Mouse (Mus musculus): ENCODE data around the gene Palmd. TPM values are rescaled to one million over a fixed set of nuclear protein-coding genes. Genes with fewer than 3 reads are reported as not detected.

The Palmd gene
- total RNA-seq, 2 experiments from 2014 or later: 30.2 TPM

DNA sequence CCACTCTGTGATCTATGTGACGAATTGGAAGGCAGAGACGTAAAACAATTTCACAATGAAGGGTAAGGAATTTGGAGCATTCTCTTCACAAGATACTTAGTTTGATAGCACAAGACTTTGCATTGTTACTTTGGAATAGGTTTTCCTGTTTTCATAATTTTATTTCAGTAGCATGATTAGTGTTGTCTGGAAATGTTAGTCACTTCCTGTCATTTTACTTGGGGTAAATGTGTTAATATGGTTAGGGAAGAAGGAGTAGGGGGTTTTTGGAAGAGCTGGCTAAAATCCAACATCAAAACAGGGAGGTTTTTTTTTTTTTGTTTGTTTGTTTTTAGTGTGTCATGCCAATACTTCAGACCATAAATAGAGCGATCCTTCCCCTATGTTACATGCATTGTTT is 47.3 kb downstream of the Palmd start:
- no peak for DNase-seq (ENCODE audit: low spot score in 2 of 2)
- Histone ChIP-seq H3K27ac (no peak overlapping the region), H3K4me3 (no peak overlapping the region)
- no peak for TF ChIP-seq CTCF (conservative IDR thresholded peaks at IDR 0.05)

DNA sequence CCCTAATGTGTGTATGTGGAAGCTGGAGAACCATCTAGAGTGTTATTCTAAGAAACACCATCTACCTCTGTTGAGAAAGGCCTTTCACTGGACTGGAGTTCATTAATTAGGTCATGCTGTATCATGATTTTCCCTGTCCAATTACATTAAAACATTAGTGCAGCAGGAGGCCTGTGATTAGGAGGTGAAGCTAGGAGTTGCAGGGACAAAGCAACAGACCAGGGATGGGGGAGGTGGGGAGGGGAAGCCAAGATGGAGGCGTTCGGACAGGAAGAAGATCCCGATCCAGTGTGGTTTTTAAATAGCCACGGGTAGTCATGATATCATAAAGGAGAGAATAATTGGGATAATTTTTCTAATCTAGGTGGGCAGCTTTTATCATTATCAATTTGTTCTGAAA is 51.8 kb downstream of the Palmd start:
- DNase-seq (ENCODE audit: low spot score in 2 of 2): no peak
- Histone ChIP-seq H3K27ac (no peak overlapping the region), H3K4me3 (no peak overlapping the region)
- no peak for TF ChIP-seq CTCF (conservative IDR thresholded peaks at IDR 0.05)

DNA sequence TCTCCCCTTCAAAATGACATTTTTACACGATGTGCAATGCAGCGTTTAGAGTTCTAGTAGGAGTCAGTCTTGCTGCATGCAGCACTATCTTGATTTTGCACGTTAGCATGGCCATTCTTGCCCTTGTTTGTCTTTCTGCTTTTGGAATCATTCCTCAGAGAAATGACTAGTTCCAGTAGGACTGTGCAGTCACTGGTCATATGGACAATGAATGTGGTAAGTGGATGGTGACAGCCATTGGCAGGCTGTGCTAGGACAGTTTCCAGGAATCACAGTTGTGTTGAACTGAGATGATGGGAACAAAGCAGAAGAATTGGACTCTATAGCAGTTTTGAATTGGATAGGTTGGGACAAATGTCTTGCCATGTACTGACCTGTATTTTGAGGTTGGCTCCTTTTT is 53.9 kb downstream of the Palmd start:
- no peak for TF ChIP-seq CTCF (conservative IDR thresholded peaks at IDR 0.05)
- H3K27ac ChIP-seq: no peak overlapping the region
- no peak overlapping the region for H3K4me3 ChIP-seq
- DNase-seq (ENCODE audit: low spot score in 2 of 2): no peak

DNA sequence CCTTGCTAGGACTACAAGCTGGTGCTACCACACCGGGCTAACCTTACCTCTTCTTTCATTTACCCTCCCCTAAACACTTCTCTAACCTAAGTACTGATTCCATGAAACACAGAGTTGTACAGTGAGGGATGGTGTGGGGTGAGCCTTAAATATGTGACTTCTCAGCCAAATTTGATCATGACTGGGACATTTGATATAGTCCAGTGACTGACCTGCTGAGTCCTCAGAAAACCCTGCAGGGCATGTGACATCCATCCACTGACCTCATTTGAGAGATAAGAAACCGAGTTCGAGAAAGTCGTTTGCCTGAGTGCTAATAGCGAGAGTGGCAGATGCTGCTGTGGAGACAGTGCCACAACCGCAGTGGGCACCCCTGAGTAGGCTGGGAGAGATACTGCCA is 54.4 kb downstream of the Palmd start:
- no peak for TF ChIP-seq CTCF (conservative IDR thresholded peaks at IDR 0.05)
- DNase-seq (ENCODE audit: low spot score in 2 of 2): no peak
- Histone ChIP-seq H3K27ac (no peak overlapping the region), H3K4me3 (no peak overlapping the region)

DNA sequence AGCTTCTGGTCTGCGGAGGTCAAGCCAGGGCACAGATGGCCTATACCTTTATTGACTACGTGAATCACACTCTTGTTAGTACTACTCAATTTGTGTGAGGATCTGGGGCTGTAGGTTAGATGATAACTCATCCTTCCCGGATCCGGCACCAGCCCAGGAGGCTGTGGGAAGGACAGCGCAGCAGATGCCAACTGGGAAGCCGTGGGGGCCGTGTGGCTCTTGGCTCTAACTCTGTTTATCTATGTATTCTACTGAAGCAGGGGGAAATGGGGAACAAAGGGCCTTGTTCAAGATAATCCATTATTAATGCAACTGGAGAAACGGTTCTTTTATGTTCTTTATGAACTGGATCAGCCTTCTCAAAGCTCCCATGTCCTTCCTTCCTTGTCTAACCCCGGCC is 62.2 kb downstream of the Palmd start:
- DNase-seq (ENCODE audit: low spot score in 2 of 2): no peak
- no peak for TF ChIP-seq CTCF (conservative IDR thresholded peaks at IDR 0.05)
- Histone ChIP-seq H3K4me3 (no peak overlapping the region), H3K27ac (peak overlapping the region; percentile 79)

DNA sequence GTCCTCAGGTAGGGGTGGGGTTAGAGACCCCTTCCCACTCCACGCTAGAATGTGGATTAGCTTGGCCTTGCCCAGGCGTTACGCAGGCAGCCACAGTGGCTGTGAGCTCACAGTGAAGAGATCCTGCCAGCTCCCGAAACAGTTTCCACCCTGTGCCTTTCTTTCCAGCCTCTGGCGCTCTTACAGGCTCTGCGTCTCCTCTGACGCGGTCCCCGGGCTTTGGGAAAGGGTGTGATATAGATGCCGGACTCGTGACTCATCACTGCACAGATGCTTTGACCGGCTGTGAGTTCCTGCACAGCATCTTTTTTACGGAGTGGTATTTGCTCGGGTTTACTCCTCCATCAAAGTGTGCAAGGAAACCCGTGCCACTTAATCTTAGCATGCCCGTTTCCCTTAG is 62.9 kb downstream of the Palmd start:
- H3K27ac ChIP-seq: peak overlapping the region; percentile 79
- DNase-seq (ENCODE audit: low spot score in 2 of 2): peak; percentile 63 to 64
- TF ChIP-seq CTCF (conservative IDR thresholded peaks at IDR 0.05): no peak
- peak overlapping the region; percentile 41 for H3K4me3 ChIP-seq

DNA sequence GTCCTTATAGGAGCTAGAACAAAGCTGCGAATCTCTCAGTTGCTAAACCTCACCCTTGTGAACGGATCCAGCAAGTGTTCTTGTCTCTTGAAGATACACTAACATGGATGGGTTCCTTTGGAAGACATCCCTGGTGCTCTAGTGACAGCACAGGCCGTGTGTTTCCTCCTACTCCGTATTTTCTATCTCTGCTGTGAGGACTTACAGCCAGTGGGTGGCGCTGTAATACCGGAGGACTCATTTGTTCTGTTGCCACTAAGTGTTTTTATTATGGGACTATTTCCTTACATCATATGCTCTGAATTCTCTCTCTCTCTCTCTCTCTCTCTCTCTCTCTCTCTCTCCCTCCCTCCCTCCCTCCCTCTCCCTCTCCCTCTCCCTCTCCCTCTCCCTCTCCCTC is 64.6 kb downstream of the Palmd start:
- Histone ChIP-seq H3K27ac (peak overlapping the region; percentile 73), H3K4me3 (no peak overlapping the region)
- peak; percentile 86 for TF ChIP-seq CTCF (conservative IDR thresholded peaks at IDR 0.05)
- peak; percentile 84 to 85 for DNase-seq (ENCODE audit: low spot score in 2 of 2)

DNA sequence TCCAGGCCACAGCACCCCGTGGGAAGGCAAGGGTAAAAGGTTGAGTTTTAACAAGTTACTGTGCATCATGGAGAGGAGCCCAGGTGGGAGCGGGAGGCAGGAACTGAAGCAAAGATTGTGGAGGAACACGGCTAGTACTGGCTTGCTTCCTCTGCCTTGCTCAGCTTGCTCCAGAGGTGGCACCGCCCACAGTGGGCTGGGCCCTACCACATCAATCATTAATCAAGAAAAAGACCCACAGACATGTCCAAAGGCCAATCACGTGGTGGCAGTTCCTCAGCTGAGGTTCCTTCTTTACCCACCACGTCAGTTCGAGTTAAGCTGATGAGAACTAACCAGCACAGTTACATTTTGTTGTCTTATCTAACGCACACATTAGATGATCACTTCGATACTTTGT is 75.9 kb downstream of the Palmd start:
- no peak for DNase-seq (ENCODE audit: low spot score in 2 of 2)
- no peak for TF ChIP-seq CTCF (conservative IDR thresholded peaks at IDR 0.05)
- H3K4me3 ChIP-seq: no peak overlapping the region
- H3K27ac ChIP-seq: no peak overlapping the region

DNA sequence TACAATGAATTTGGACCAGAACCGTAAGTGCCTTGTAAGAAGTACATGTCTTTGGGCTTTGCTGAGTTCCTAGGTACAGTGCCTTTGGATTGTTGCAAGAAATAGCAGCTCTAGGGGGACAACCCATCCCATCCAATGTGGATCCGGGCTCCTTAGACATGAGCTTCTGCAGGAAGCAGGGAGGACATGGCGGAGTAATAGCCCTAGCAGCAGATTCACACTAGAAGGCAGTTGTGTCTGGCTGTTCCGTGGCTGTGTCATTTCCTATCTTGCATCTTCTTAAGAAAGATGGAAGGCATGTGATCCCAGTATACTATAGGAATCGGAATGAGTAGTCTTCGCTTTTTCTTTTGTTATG is 76.6 kb downstream of the Palmd start:
- no peak for TF ChIP-seq CTCF (conservative IDR thresholded peaks at IDR 0.05)
- no peak for DNase-seq (ENCODE audit: low spot score in 2 of 2)
- Histone ChIP-seq H3K4me3 (no peak overlapping the region), H3K27ac (no peak overlapping the region)

DNA sequence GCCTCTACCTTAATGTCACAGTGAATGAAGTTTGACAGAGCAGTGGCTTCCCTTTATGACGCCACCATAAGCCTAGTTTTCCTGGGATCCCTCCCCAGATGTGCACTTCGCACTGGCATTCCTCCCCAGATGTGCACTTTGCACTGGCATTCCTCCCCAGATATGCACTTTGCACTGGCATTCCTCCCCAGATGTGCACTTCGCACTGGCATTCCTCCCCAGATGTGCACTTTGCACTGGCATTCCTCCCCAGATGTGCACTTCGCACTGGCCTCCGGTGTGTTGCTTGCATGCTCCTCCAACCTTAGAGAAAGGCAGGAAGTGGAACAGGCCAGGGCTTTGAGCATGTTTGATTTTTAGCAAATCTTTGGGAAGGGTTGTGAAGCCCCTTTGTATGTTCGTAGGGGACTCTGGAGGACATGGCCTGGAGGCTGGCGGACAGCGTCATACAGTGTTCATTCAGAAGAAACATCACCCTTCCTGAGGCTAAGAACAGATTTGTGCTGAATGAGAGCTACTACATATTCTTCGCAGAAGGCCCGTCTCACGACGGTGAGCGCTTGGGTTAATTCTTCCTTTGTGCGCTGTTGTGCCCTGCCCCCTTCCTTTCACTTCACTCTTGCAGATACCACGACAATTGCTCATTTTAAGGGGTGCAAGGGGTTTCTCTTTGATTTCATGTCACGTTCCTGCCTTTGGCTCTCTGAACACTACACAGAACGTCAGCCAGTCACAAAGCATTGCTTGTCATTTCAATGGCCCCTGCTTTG is 77.2 kb downstream of the Palmd start:
- no peak overlapping the region for H3K4me3 ChIP-seq
- no peak for DNase-seq (ENCODE audit: low spot score in 2 of 2)
- no peak for TF ChIP-seq CTCF (conservative IDR thresholded peaks at IDR 0.05)
- no peak overlapping the region for H3K27ac ChIP-seq

DNA sequence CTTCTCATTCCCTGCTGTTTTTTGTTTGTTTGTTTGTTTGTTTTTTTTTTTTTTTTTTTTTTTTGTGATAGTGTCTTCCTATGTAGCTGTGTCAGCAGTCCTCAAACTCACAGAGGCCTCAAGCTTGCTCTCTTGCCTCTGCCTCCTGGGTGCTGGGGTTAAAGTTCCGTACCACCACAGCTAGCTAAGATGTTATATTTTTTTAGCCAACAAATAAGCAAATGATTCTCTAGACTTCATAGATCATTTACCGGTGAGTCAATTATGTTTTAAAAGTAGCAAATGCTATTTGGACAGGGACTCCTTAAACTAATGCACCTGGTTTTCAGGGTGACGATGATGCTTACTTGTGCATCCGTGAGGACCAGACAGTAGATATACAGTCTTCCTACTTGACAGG is 78.2 kb downstream of the Palmd start:
- no peak for DNase-seq (ENCODE audit: low spot score in 2 of 2)
- Histone ChIP-seq H3K27ac (no peak overlapping the region), H3K4me3 (no peak overlapping the region)
- TF ChIP-seq CTCF (conservative IDR thresholded peaks at IDR 0.05): no peak

DNA sequence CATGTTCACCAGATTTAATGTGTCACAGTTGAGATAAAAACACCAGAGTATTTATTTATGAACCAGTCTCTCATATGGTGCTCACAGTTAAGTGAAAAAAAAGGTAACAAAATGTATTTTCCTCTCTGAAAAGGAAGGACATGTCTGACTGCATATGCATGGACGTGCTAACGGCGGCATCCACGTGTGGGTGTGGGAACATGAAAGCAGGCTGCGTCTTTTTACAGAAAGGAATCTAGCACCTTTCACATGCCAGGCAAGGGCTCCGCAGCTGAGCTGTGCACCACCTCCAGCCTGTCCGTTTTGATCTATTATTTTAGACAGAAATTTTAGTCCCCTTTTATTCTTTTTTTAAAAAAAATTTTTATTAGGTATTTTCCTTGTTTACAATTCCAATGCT is 79.4 kb downstream of the Palmd start:
- DNase-seq (ENCODE audit: low spot score in 2 of 2): no peak
- Histone ChIP-seq H3K27ac (no peak overlapping the region), H3K4me3 (no peak overlapping the region)
- TF ChIP-seq CTCF (conservative IDR thresholded peaks at IDR 0.05): no peak

DNA sequence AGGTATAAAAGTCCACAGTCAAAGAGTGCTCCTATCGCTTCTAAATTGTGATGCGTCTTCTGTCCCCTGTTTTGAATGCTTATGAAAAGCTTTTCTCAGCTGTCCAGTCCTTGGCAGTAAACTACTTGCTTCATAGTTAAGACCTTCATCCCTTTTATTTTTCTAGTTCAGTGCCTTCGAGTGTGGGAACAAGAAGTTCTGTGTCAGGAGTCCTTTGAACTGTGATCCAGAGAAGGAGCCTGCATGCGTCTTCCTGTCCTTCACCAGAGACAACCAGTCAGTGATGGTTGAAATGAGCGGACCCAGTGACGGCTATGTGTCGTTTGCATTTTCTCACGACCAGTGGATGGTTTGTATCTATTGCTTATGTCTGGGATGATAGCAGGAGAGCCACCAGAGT is 83.8 kb downstream of the Palmd start:
- DNase-seq (ENCODE audit: low spot score in 2 of 2): no peak
- TF ChIP-seq CTCF (conservative IDR thresholded peaks at IDR 0.05): no peak
- Histone ChIP-seq H3K4me3 (no peak overlapping the region), H3K27ac (no peak overlapping the region)

DNA sequence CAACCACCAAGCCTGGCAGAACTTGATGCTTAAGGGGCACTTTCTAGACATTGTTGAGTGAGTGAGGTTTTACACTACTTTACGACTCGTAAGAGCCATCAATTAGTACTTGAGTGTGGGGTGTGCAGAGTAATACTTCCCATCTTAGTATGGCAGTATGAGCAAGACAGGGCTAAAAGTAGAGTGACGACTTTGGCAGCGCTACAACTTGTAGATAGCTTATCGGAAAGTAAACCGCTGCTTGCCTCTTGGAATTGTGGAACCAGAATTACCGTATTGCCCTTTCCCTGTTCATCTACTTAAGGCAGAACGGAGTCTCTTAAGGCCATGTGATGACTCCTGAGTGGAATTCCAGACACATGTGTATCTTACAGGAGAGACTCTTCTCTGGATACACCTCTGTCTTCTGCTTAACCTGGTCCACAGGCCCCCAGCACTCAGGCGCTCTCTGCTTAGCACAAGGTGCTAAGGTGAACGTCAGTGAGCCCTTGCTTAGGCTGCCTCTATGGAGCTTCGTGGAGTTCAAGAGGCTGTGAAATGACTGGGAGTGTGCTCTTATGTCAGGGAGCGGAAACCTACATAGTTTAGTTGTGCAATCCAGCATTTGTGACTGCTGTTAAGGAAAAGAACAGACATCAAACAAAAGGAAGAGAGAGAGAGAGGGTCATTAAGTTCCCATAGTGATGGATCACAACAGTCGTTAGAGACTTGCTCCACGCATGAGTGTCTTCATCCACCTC is 86.4 kb downstream of the Palmd start:
- H3K4me3 ChIP-seq: no peak overlapping the region
- DNase-seq (ENCODE audit: low spot score in 2 of 2): no peak
- TF ChIP-seq CTCF (conservative IDR thresholded peaks at IDR 0.05): no peak

More for the DNA sequence above, 86.4 kb downstream of the Palmd start:
- no peak overlapping the region for H3K27ac ChIP-seq
